Mouse (Mus musculus): Measurements from ENCODE around the gene Btbd35f18.
"Not testable (repeated sequence)": the region's sequence is repeated elsewhere in the genome, so short reads cannot be mapped to it uniquely, and the experiment has no call there.

The Btbd35f18 gene

GRCm38 (mm10) chrX:3699933-3700332, at the start of gene Btbd35f18:
Btbd35f18 (plus strand) TSS chrX:3700233.
- DNase-seq: not testable (repeated sequence)

Data from right cerebral cortex, adult 18-20 months (tissue).